Mouse (Mus musculus) E14TG2a.4 (cell line): ENCODE results near the gene Cacnb1.

Source experiments
- H3K27me3 ChIP-seq: 2 replicates; pipeline ENCODE4 v1.6.1; 2014; ENCODE audit warnings: low read length, control low read depth; ENCODE audit not compliant: insufficient read depth
- H3K36me3 ChIP-seq: 2 replicates; pipeline ENCODE4 v1.6.1; 2014; ENCODE audit warnings: low read length, control low read depth; ENCODE audit not compliant: insufficient read depth
- H3K4me1 ChIP-seq: replicated peaks from 2 replicates; pipeline ENCODE4 v1.6.1; 2014; ENCODE audit warnings: low read depth, low read length, control low read depth
- H3K4me3 ChIP-seq: replicated peaks from 2 replicates; pipeline ENCODE4 v1.5.1; 2014; ENCODE audit warnings: mild to moderate bottlenecking, low read length
- H3K9me3 ChIP-seq: 2 replicates; pipeline ENCODE4 v1.6.1; 2014; ENCODE audit warnings: low read length, control low read depth
- CTCF ChIP-seq: conservative IDR thresholded peaks from 2 replicates; pipeline ENCODE4 v1.5.1; 2014; ENCODE audit warnings: low read length
- NANOG ChIP-seq: IDR thresholded peaks from 2 replicates; pipeline ENCODE4 v1.6.1; 2014; ENCODE audit warnings: borderline replicate concordance, low read length, mixed read lengths
- POU5F1 ChIP-seq: IDR thresholded peaks from 2 replicates; pipeline ENCODE4 v1.6.1; 2014; ENCODE audit warnings: low read length, borderline replicate concordance

Gene Cacnb1

GRCm38 (mm10) chr11:98021565-98022252 is 1.1 kb downstream of the Cacnb1 start:
- TF ChIP-seq CTCF (no peak), POU5F1 (0 out of 2 replicates have a peak, but pooled peaks have one; percentile 10), NANOG (no peak)
- H3K4me3 ChIP-seq = peak overlapping the region; percentile 92
- no peaks in the 10 kb centered on the region for H3K9me3 ChIP-seq
- peaks cover 5% of the 10 kb centered on the region; the same call in 1 of the 2 replicates for H3K27me3 ChIP-seq
- H3K4me1 ChIP-seq = peaks cover 64% of the 10 kb centered on the region
- peaks cover 22% of the 10 kb centered on the region for H3K36me3 ChIP-seq

DNA sequence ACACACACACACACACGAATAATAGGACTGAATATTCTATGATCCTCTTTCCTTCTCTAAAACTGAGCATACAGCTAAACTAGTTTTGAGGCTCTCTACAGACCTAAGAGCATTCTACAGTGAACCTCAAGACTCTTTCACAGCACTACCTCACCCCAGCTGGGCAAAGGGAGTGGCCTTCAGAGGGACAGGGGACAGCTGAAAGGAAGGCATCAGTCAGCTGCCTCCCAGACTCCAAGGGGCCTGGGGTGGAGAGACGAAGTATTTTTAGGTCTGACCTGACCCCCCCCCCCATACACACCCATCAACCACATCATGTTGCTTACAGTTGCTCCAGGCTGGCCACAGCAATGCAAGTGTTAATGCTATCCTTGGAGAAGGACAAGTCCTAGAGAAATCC is 1.7 kb downstream of the Cacnb1 start:
- H3K9me3 ChIP-seq = no peaks in the 10 kb centered on the region
- peaks cover 65% of the 10 kb centered on the region for H3K4me1 ChIP-seq
- peak overlapping the region; percentile 92 for H3K4me3 ChIP-seq
- peaks cover 5% of the 10 kb centered on the region; the same call in 1 of the 2 replicates for H3K27me3 ChIP-seq
- peaks cover 28% of the 10 kb centered on the region for H3K36me3 ChIP-seq
- TF ChIP-seq CTCF = no peak
- no peak for TF ChIP-seq NANOG
- TF ChIP-seq POU5F1 = no peak

- TF ChIP-seq CTCF (no peak), POU5F1 (no peak), NANOG (no peak)
- Histone ChIP-seq H3K4me1 (peaks cover 64% of the 10 kb centered on the region), H3K4me3 (no peak overlapping the region; the same call in 1 of the 2 replicates), H3K9me3 (no peaks in the 10 kb centered on the region), H3K27me3 (peaks cover 5% of the 10 kb centered on the region; the same call in 1 of the 2 replicates), H3K36me3 (peaks cover 31% of the 10 kb centered on the region)
Observed at GRCm38 (mm10) chr11:98020710-98021109, 2.1 kb downstream of the Cacnb1 start.

GRCm38 (mm10) chr11:98019883-98020610 is 2.8 kb downstream of the Cacnb1 start:
- Histone ChIP-seq H3K4me1 (peaks cover 58% of the 10 kb centered on the region), H3K4me3 (peak overlapping the region; percentile 48), H3K36me3 (peaks cover 37% of the 10 kb centered on the region), H3K9me3 (no peaks in the 10 kb centered on the region), H3K27me3 (peaks cover 5% of the 10 kb centered on the region; the same call in 1 of the 2 replicates)
- TF ChIP-seq NANOG (no peak), CTCF (no peak), POU5F1 (no peak)

DNA sequence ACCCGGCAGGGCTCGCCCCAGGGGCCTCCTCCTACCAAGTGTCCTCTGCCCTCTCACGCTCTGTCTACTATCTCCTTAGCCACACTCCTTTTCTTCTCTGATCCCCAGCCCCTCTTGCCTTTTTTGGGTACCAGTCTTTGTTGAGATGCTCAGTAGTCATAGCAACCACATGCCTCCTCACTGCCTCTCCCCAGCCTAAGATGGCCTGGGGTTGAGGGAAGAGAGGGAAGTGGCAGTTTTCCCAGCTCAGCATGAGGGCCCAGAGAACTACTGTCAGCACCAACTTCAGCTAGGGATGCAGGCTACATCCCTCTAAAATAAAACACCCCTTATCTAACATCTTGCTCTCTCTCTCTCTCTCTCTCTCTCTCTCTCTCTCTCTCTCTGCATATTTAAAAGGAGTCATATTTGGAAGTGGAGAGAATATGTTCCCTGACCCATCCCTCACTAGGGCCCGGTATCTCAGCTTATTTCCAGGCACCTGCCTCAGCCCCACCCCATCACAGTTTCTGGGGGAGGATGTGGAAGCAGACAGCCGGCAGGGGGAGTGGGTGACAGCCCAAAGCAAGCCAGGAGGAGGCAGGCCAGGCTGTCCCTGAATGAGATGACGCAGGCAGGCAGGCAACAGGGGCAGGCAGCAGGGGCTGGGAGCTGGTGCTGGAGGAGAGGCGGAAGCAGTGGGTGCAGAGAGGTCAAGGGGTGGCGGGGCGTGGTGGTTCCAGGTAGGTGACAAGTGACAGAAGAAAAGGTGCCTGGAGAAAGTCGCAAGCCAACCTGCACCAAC is 3.8 kb downstream of the Cacnb1 start:
- Histone ChIP-seq H3K36me3 (peaks cover 42% of the 10 kb centered on the region), H3K4me1 (peaks cover 63% of the 10 kb centered on the region), H3K9me3 (no peaks in the 10 kb centered on the region), H3K4me3 (peak overlapping the region; percentile 48; the same call in 1 of the 2 replicates), H3K27me3 (peaks cover 5% of the 10 kb centered on the region; the same call in 1 of the 2 replicates)
- TF ChIP-seq NANOG (no peak), POU5F1 (no peak), CTCF (peak; percentile 23; the same call in 1 of the 2 replicates)

DNA sequence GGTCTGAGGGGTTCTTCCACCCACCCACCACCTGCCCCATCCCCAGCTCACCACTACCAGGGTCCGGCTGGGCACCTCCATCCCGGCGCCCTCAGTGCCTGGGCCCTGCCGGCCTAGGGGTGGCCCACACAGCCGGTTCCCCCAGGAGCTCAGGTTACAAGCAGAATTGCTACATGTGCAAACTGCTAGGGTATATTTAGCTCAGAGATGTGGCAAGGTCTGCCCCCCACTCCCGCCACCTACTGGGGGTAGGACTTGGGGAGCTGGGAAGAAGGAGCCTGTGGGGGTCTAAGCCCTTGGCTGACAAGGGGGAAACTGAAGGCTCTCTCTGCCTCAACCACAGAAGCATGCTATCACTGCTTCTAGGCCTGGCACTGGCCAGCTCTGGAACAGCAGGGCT is 4.6 kb downstream of the Cacnb1 start:
- TF ChIP-seq NANOG (no peak), POU5F1 (no peak), CTCF (no peak)

GRCm38 (mm10) chr11:98016824-98017223 is 6.0 kb downstream of the Cacnb1 start:
- H3K9me3 ChIP-seq = no peaks in the 10 kb centered on the region
- TF ChIP-seq CTCF (no peak), NANOG (no peak), POU5F1 (no peak)
- no peak overlapping the region for H3K4me3 ChIP-seq
- H3K27me3 ChIP-seq = 0 out of 2 replicates have a peak, but pooled peaks cover under 1% of the 10 kb centered on the region
- peaks cover 67% of the 10 kb centered on the region for H3K4me1 ChIP-seq
- H3K36me3 ChIP-seq = peaks cover 45% of the 10 kb centered on the region

More for the DNA sequence above, 4.6 kb downstream of the Cacnb1 start:
- Histone ChIP-seq H3K4me3 (no peak overlapping the region), H3K9me3 (no peaks in the 10 kb centered on the region), H3K4me1 (peaks cover 64% of the 10 kb centered on the region), H3K27me3 (peaks cover 5% of the 10 kb centered on the region; the same call in 1 of the 2 replicates), H3K36me3 (peaks cover 45% of the 10 kb centered on the region)

GRCm38 (mm10) chr11:98016177-98016576 is 6.7 kb downstream of the Cacnb1 start:
- Histone ChIP-seq H3K27me3 (no peaks in the 10 kb centered on the region), H3K9me3 (no peaks in the 10 kb centered on the region), H3K4me1 (peaks cover 66% of the 10 kb centered on the region), H3K4me3 (no peak overlapping the region), H3K36me3 (peaks cover 47% of the 10 kb centered on the region)
- no peak for TF ChIP-seq CTCF
- TF ChIP-seq NANOG = no peak
- no peak for TF ChIP-seq POU5F1
